Mouse (Mus musculus): ENCODE measurements at regions not wholly inside any gene's neighbourhood (a gene's known extent, or its start where the extent isn't known, plus 50 kb on each side); places are given as distances from the start of the nearest gene placed in this dataset.

DNA sequence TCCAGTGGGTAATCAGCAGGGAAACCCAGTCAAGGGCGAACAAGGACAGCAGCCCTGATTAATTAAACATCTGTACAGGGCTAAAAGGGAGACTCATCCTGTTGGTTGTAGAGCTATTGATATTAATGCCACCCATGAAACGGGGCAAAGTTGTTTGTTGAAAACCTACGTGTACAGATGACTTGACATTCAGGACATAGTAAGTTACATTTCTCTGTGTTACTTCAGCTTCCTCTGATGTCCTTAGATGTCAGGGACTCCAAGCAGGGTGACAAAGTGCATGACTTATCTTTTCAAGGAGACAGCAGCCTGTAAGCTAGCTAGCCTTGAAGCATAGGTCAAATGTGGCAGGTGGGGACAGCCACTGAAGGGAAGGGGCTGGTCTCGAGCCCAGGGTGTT lies 390.5 kb downstream of the Ccdc171 start:
- DNase-seq (ENCODE audit: low spot score) = no peak

DNA sequence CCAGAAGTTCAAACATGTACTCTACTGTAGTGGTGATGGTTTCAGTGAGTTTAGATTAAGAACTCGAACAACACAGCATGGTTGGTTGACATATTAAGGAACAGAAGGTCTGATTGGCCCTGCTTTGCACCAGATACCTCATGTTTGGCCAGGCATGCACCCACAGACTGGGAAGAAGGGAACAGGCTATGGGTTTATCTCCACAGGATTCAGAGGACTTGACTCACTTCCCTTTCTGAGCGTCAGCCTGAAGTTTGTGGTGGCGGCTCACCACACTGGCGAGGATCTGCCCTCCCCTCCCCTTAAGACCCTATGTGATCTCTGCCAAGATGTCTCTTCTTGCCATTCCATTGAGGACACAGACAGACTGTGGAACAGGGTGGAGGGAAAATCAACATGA lies 391.7 kb downstream of the Ccdc171 start:
- no peak for DNase-seq (ENCODE audit: low spot score)

DNA sequence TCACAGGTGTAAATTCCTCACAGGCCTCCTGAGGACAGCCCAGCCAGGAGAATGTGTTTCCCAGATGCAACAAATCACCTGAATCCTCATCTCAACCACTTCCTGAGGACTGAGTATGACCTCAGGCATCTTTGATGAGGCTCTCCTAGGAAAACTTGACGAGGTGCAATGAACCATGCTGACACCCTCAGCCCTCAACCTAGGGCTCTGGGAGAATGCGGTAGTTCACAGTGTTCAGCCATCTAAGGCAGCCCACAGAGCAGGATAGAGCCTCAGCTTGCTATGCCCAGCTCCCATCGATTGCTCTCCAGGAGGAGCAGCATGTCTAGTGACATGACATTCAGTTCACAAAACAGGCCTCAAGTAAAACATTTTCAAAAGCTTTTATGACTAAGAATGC lies 392.7 kb downstream of the Ccdc171 start:
- no peak for DNase-seq (ENCODE audit: low spot score)

DNA sequence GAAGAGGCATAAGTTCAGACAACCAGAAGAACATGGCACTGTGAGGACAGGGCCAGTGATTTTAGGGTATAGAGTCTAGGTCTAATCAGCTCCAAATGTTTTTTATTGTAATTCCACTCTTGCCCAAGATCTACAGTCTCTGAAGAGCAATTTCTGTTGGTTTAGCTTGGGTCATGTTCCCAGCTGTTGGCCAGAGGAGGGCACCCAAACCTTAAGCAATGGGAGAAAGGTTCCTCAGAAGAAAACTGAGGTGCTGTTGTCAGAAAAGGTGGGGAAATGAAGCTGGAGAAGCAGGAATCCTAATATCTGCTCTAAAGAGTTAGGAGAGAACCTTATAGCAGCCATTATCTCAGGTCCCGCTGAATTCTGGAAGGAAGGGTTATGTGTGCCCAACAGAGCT lies 393.7 kb downstream of the Ccdc171 start:
- no peak for DNase-seq (ENCODE audit: low spot score)

DNA sequence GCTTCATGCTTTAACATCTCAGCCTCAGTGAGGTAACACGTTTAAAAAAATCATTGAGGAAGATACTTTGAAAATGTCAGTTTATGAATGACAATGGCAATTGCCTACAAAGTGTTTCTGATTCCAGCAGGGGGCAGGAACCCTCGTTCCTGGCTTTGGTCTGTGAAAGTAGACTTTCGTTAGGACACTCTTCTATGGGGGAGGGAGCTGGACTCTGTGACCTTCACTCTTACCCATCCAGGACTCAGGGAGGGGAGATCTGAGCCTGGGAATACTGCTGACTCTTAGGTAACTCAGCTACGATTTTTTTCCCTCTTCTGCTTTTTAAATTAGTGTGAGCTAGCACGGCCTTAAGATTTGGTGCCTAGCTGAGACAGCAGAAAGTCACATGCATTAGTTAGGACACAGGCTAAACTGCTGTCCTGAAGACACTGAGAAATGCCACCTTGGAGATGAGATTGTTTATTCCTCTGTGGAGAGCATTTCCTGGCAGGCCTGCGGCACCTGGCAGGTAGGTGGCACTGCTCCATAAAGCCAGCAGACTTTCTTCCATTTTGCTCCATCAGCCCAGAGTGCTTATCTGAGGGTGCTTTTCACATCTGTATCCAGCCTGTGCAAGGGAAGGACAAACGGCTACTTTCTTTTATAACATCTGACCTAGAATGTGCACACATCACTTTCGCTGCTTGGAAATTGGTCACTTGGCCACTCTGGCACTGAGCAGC lies 399.9 kb downstream of the Ccdc171 start:
- DNase-seq (ENCODE audit: low spot score) = no peak

DNA sequence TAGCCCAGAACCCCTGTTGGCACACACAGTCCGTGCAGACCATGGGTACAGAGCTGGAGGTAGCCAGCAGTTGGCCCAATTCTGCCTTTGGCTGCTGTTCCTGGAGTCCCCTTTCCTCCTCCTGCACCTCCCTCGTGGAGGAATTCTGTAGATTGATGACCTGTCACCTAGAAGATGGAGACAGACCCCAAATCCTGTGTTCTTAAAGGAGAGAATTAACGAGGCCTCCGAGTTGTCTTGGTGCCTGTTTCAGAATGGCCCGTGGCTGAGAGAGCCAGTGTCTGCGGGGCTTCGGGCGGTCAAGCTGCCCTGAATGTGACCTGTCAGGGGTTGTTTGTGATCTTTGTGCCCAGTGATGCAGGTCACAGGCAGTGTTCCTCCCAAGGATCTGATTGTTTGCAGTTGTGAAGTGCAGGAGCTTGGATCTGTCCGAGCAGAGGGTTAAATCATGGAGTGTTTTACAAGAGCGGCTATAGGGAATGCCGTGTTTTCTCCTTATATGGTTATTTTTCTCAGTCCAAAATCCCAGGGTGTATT lies 400.9 kb downstream of the Ccdc171 start:
- DNase-seq (ENCODE audit: low spot score) = no peak

DNA sequence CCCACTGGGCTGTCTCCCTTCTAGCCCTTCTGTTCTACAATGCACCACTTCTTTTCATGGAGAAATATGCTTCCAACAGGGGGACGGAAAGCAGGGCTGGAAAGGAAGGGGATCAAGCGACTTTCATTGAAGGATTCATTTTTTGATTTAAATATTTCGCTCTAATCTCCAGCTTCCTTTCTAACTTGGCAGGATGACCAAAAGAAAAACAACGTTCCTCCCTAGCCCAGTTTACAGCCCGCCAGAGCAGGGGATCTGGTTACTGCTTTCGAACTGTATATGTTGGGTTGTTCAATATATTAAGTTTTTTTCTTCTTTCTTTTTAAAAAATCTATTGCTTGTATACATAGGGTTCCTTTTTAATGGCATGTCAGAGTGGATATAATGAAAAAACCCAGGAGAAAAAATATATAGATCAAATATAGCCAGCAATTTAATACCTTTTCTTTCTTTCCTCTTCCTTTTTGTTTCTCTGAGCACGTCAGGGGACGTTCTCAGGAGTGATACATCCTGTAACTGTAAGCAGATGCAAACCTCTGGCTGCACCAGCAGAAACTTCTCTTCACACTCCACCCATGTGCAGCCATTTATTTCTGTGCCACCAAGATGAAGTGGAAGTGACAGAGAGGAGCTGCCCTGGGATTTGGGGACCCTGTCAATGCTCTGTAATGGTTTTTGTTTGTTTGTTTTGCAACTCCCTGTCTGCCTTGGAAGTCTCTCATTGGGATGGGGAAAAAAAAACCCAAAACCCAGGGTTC lies 406.7 kb downstream of the Ccdc171 start:
- no peak for DNase-seq (ENCODE audit: low spot score)

DNA sequence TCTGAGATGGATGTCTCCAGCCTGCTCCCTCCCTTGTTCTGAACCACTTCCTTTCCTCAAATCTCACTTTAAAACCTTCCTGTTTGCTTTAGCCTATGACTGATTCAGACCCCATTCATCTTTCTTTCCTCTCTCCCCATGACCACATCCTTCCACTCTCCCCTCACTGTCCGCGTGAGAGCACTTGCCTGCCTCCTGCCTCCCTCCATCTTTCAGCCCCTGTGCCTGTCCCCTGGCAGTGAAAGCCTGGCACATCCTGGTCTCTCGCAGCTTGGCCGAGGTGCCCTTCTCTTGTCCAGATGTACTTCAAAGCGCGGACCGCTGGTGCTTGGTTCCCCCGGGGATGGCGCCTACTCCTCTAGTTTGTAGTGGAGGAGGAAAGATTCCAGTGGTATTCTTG lies 416.3 kb downstream of the Ccdc171 start:
- peak; percentile 38 for DNase-seq (ENCODE audit: low spot score)

DNA sequence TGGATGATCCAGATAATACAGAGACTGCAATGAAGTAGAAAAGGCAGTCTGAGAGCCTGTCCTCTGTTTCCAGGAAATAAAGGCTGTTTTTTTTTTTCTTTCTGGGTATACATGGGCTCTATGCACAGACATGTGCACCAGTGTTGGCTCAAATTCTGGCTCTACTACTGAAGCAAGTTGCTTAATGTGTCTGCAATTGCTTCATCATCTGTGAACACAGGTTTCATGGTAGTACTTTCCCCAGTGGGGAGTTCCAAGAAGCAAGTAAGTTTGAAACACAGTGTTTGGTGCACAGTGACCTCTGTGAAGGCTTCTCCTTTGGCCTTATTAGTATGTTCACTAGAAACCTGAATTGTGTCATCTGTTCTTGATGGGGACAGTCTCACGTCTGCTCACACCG lies 424.3 kb downstream of the Ccdc171 start:
- DNase-seq (ENCODE audit: low spot score) = no peak

DNA sequence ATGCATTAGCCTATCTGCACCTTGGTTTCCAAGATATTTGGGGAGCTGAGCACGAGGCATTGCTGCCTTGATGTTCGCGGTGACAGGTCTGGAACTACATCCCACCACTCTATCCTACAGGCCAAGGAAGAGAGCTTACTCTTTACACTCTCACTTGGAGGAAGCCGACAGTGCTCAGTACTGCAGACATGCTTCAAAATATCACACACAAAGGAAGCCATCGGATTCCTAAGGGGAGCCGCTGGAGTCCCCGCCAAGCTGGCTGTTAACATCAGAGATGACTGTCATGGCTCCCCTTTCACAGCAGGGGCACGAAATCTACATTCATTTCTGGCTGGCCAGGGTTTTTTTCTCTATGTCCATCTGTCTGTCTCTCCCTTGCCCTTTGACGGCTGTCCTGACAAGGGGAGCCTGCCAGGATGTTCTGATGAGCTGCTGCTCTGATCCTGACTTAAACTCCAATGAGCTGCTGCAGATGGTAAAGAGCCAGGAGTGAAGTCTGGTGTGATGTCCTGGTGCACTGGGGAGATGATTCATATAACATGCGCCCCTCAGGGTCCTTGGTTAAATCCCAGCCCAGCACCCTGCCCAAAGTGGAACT lies 425.6 kb downstream of the Ccdc171 start:
- DNase-seq (ENCODE audit: low spot score) = no peak

DNA sequence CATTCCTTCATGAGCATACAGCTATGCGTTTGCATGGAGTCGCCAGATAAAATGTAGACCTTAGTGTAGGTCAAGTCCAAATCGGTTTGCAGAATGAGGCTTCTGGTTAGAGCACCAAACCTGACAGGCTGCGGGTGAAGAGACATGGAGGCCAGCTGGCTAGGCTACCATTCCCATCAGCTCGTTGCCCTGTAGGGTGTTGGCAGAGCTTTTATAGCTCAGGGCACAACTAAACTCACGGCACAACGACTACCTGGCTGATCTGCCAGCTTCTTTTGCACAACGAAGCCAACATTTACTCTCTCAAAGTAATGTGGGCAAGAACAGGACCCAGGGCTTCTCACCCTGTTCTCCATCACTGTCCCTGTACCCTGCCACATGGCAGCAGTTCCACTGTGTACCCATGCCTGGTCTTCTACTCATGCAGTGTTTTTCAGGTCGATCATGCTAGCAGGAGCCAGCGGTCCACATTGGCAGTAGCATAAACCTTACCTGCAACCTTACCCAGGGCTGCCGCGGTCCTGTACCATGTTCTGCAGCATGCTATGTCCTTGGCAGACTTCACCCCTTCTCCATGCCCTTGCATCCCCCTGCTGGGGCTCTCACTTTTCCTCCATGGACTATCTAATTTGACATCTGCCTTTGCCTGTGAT lies 431.0 kb downstream of the Ccdc171 start:
- no peak for DNase-seq (ENCODE audit: low spot score)

DNA sequence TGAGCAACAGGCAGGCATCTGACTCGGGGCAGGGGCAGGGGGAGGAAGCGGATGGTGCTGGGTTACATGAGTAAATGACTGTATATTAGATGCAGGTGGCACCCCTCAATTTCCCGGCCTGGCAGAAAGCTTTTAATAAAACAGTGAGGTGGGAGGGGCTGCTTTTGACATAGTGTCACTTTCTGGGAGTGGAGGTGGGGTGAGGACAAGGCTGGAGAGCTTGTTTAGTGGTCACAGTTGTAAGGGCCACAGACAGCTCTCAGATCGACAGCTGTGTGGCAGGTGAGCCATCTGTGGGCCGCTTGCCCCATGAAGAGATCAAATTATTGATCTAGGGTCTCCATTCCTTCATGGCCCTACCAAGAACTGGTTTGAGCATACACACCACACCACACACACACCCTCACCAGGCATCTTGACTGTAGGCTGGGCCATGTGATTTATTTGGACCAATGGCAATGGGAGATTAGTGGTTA lies 431.9 kb downstream of the Ccdc171 start:
- DNase-seq (ENCODE audit: low spot score) = no peak

DNA sequence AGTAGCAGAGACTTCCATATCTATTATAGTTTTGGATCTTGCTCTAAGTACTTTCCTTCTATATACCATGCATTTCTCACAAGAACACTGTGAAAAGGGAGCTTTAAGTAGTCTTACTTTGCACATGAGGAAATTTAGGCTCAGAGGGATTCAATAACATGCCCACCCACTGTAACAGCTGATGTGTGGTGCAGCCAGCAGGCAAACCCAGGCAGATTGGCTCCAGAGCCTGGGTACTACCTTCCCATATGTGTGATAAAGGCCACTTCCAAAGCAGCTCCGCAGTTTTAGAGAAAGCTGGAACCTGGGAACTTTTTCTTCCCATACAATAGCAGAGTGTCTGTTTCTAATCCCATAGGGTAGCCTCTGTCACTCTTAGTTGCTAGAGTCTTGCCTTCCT lies 441.6 kb downstream of the Ccdc171 start:
- DNase-seq (ENCODE audit: low spot score) = no peak

DNA sequence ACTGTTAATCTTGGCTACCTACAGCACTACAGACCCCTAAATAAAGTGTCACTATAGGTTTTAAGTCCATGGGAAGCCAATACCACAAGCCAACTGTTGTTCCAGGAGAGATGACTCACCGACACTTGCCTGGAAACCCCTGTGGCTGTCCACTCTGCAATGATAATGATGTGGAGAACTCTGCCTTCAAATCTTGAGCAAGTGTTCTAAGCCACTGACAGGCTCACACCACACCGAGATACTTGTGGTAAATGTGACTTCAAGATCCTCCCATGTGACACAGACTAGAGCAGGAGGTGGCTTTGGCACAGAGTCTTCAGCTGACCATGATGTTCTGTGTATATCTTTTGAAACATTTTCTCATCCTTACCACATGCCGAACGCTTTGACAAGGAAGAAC lies 447.8 kb downstream of the Ccdc171 start:
- no peak for DNase-seq (ENCODE audit: low spot score)

DNA sequence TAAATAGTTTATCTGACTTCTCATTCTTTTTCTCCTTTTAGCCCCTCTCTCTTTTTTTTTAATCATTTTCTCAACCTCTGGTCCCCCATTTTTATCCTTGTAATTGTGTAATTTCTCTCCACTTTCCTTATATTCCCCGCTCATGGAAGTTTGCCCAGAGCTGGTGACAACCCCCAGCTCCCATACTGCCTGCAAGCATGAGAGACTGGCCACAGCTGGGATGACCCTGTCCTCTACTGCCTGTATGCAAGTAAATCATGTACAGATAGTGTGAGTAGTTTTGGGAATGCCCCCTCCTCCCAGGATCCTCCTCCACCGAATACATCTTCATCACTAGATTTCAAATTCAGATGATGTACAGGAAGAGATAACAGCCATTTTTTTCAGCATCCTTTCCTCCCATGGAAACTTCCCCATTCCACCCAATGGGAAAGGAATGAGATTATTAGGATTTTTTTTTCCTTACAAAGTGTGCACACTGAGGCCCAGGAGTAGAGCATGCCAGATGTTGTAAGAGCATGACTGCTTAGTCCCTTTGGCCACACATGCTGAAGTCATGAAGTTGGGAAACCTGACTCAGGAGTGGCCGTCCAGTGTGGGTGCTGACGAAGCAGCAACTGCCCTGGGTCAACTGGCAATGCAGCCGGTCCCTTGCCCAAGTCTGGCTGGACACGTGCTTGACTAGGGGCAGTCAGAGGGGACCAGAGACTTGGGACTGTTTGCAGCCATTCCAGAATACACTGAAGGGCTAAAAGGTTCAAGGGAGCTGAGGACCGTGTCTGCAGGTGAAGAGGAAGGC lies 449.1 kb downstream of the Ccdc171 start:
- DNase-seq (ENCODE audit: low spot score) = no peak

DNA sequence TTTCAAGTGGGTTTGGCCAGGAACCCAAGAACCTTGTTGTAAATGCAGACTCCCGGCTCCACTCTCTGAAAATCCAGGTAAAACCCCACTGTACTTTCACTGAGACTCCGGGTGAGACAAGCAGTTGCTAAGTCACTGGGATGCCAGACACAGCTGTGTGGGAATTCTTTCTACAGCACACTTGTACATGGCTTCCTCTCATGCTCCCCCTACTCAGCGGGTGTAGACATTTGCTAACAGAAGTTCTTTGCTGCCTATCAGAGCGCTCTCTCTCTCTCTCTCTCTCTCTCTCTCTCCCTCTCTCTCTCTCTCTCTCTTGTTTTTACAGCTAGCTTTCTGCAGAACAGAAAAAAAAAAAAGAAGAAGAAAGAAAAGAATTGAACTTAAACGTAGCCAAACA lies 450.2 kb downstream of the Ccdc171 start:
- DNase-seq (ENCODE audit: low spot score) = no peak

DNA sequence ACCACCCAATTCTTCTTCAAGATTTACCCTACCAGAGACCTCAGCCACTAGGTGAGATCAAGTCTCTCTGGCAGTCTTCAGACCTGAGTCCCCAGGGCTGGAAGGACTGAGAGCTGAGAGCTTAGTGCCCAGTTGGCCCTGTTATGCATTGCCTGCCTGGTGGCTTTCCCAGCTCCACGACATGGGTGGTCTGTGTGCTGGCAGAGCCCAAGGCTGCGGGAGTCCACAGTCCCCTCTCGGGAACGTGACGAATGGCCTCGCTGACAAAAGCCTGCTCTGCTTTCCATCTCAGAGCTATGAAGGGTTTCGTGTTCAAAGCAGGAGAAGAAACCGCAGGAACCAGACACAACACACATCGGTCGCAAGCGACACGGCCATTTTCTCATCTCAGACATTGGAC lies 450.7 kb downstream of the Ccdc171 start:
- DNase-seq (ENCODE audit: low spot score) = no peak

DNA sequence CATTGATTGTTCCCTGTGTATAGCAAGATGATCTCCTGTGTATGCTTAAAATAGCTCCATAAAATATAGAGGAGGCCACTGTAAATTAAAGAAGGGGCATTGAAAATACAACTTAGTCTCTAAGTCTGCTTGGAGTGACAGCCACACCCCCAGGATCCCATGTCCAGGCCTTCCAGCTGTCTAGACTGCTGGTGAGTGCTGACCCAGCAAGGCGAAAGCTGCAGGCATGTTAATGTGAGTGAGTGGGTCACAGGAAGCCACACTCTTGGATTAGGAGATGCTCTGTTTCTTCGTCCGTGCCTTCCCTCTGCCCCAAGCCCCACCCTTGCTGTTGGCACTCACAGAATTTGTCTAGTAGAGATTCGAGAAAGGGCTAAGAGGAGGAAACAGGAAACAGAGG lies 453.7 kb downstream of the Ccdc171 start:
- no peak for DNase-seq (ENCODE audit: low spot score)

DNA sequence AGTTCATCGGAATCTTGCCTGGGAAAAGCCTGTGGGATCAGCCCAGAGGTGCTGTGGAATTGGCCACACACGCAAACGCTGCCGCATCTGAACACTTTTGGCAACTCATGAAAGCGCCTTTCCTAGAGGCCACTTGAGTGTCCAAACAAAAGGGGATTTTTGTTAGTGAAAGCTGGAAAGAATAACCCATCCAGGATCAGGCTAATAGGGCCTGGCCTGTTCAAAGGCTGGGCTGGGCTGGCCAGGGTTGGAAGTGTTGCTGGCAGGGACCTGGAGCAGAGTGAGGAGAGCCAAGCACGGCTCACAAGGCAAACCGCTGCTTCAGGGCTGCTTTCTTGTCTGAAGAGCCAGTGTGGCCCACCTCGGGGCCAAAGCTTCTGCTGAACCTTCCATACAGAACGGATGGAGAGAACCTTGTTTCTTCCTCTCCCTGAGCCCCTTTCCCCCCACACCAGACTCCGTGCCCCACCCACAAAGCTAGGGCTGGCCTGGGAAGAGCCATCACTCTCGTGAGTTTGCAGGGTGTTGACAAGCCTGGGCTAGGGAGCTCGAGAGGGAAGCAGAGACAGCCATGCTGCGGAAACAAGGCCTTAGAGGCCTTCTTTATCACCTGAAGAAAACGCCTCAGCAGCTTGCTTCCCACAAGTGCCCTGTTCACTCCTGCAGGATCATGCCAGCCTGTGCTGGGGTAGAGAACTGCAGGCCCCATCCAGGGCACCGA lies 459.5 kb downstream of the Ccdc171 start:
- no peak for DNase-seq (ENCODE audit: low spot score)

DNA sequence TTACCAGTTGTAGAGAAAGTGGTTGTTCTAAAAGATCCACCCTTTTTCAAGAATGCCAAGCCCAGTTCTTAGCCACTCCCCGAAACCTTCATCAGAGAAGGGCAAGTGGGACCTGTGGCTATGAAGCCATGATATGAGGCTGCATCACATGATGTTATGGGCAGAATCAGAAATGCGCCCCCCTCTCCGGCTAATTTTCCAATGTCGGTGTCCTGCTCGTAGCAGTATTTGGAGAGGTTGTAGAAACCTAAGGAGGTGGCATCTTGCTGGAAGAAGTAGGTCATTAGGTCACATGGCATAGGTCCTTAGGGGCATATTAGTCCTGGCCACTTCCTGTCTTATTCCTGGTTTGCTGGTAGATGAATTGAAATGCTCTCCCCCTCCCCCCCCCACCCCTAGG lies 460.1 kb downstream of the Ccdc171 start:
- no peak for DNase-seq (ENCODE audit: low spot score)

Measured in thymus, postnatal 0 days (tissue).